Mouse (Mus musculus) limb, embryonic 10.5 days (tissue): ENCODE measurements around the gene Nmt1. TPM values are rescaled to one million over a fixed set of nuclear protein-coding genes. Genes with fewer than 3 reads are reported as not detected.

ENCODE experiments used
- DNase-seq: peaks from one replicate; pipeline ENCODE4 v3.0.0-alpha.2; 2017; ENCODE audit warnings: low spot score
- H3K27ac ChIP-seq: fragments of 300-500 bp; sonication (generic); 2 replicates; pipeline ENCODE4 v1.5.1; 2016; ENCODE audit warnings: mild to moderate bottlenecking
- H3K27me3 ChIP-seq: fragments of 300-500 bp; sonication (generic); 2 replicates; pipeline ENCODE4 v1.6.1; 2016; ENCODE audit warnings: low read depth, mild to moderate bottlenecking; ENCODE audit not compliant: poor library complexity, severe bottlenecking
- H3K36me3 ChIP-seq: fragments of 300-500 bp; sonication (generic); 2 replicates; pipeline ENCODE4 v1.6.1; 2016; ENCODE audit warnings: mild to moderate bottlenecking, moderate library complexity
- H3K4me1 ChIP-seq: fragments of 300-500 bp; sonication (generic); 2 replicates; pipeline ENCODE4 v1.6.1; 2016
- H3K4me3 ChIP-seq: fragments of 300-500 bp; sonication (generic); 2 replicates; pipeline ENCODE4 v1.5.1; 2016; ENCODE audit warnings: mild to moderate bottlenecking, moderate library complexity
- H3K9me3 ChIP-seq: fragments of 300-500 bp; sonication (generic); replicated peaks from 2 replicates; pipeline ENCODE4 v1.6.1; 2016; ENCODE audit warnings: mild to moderate bottlenecking
- WGBS: fragments of 180-500 bp; shearing (Covaris S2); methylation state at CpG from one replicate; pipeline ENCODE4 v1.1.7; 2016; 5-methylcytosine and 5-hydroxymethylcytosine counted together
- polyA plus RNA-seq: library from polyadenylated mRNA; unstranded; fragments of >200 nt; fragmentation: Nextera tagmentation; extraction: Ambion mirVana; gene quantifications from 2 replicates; pipeline ENCODE4 v1.2.1, GENCODE M21; 2016

The Nmt1 gene
- polyA plus RNA-seq, 1 experiment from 2014 or later = 60.5 TPM

- Histone ChIP-seq H3K27ac (no peak overlapping the region), H3K36me3 (peaks cover 98% of the 10 kb centered on the region), H3K4me3 (no peak overlapping the region), H3K4me1 (no peaks in the 10 kb centered on the region), H3K9me3 (no peaks in the 10 kb centered on the region), H3K27me3 (no peaks in the 10 kb centered on the region)
- no peak for DNase-seq
- WGBS = 96% methylated on average over 7 of the region's 7 CpGs
Observed at GRCm38 (mm10) chr11:103056636-103057035, 28.6 kb downstream of the Nmt1 start.

GRCm38 (mm10) chr11:103058499-103059085 is 30.6 kb downstream of the Nmt1 start:
- Histone ChIP-seq H3K4me1 (no peaks in the 10 kb centered on the region), H3K27ac (no peak overlapping the region), H3K9me3 (no peaks in the 10 kb centered on the region), H3K27me3 (no peaks in the 10 kb centered on the region), H3K36me3 (peaks cover 96% of the 10 kb centered on the region), H3K4me3 (no peak overlapping the region)
- DNase-seq = no peak
- WGBS = 82% methylated on average over 3 of the region's 3 CpGs

- H3K36me3 ChIP-seq = peaks cover 96% of the 10 kb centered on the region
Observed at GRCm38 (mm10) chr11:103066191-103067050, 38.4 kb downstream of the Nmt1 start.

GRCm38 (mm10) chr11:103067051-103067361 is 39.0 kb downstream of the Nmt1 start:
- no peaks in the 10 kb centered on the region for H3K9me3 ChIP-seq
- H3K4me3 ChIP-seq = no peak overlapping the region
- 93% methylated on average over 6 of the region's 6 CpGs for WGBS
- H3K4me1 ChIP-seq = no peaks in the 10 kb centered on the region
- no peaks in the 10 kb centered on the region for H3K27me3 ChIP-seq
- DNase-seq = no peak
- H3K36me3 ChIP-seq = peaks cover 95% of the 10 kb centered on the region
- H3K27ac ChIP-seq = no peak overlapping the region

More at GRCm38 (mm10) chr11:103066191-103067050, 38.4 kb downstream of the Nmt1 start:
- no peaks in the 10 kb centered on the region for H3K4me1 ChIP-seq
- WGBS = 96% methylated on average over 14 of the region's 14 CpGs
- H3K27ac ChIP-seq = no peak overlapping the region
- no peaks in the 10 kb centered on the region for H3K9me3 ChIP-seq
- no peaks in the 10 kb centered on the region for H3K27me3 ChIP-seq
- no peak for DNase-seq
- H3K4me3 ChIP-seq = no peak overlapping the region

GRCm38 (mm10) chr11:103067457-103068001 is 39.5 kb downstream of the Nmt1 start:
- Histone ChIP-seq H3K9me3 (no peaks in the 10 kb centered on the region), H3K27me3 (no peaks in the 10 kb centered on the region), H3K36me3 (peaks cover 90% of the 10 kb centered on the region), H3K4me1 (no peaks in the 10 kb centered on the region), H3K27ac (no peak overlapping the region), H3K4me3 (no peak overlapping the region)
- WGBS = 92% methylated on average over 8 of the region's 8 CpGs
- no peak for DNase-seq

GRCm38 (mm10) chr11:103068272-103068671 is 40.3 kb downstream of the Nmt1 start:
- WGBS = 94% methylated on average over 4 of the region's 4 CpGs
- Histone ChIP-seq H3K27ac (no peak overlapping the region), H3K4me3 (no peak overlapping the region), H3K36me3 (peaks cover 85% of the 10 kb centered on the region), H3K4me1 (no peaks in the 10 kb centered on the region), H3K9me3 (no peaks in the 10 kb centered on the region), H3K27me3 (no peaks in the 10 kb centered on the region)
- DNase-seq = no peak

GRCm38 (mm10) chr11:103068884-103069283 is 40.9 kb downstream of the Nmt1 start:
- Histone ChIP-seq H3K36me3 (peaks cover 79% of the 10 kb centered on the region), H3K4me1 (no peaks in the 10 kb centered on the region), H3K27me3 (no peaks in the 10 kb centered on the region), H3K27ac (no peak overlapping the region), H3K4me3 (no peak overlapping the region), H3K9me3 (no peaks in the 10 kb centered on the region)
- no peak for DNase-seq
- WGBS = 97% methylated on average over 11 of the region's 11 CpGs

GRCm38 (mm10) chr11:103069731-103070130 is 41.7 kb downstream of the Nmt1 start:
- Histone ChIP-seq H3K36me3 (peaks cover 70% of the 10 kb centered on the region), H3K9me3 (no peaks in the 10 kb centered on the region), H3K4me3 (no peak overlapping the region), H3K27me3 (no peaks in the 10 kb centered on the region; the same call in 1 of the 2 replicates), H3K4me1 (peaks cover 7% of the 10 kb centered on the region), H3K27ac (no peak overlapping the region)
- no peak for DNase-seq
- WGBS = 100% methylated on average over 2 of the region's 2 CpGs

- H3K36me3 ChIP-seq = peaks cover 65% of the 10 kb centered on the region
- no peak overlapping the region for H3K4me3 ChIP-seq
- no peaks in the 10 kb centered on the region for H3K9me3 ChIP-seq
- no peak overlapping the region for H3K27ac ChIP-seq
- peaks cover 11% of the 10 kb centered on the region for H3K4me1 ChIP-seq
- no peak for DNase-seq
- WGBS = 93% methylated on average over 10 of the region's 10 CpGs
- no peaks in the 10 kb centered on the region; the same call in 1 of the 2 replicates for H3K27me3 ChIP-seq
Observed at GRCm38 (mm10) chr11:103070322-103070880, 42.4 kb downstream of the Nmt1 start.

- DNase-seq = no peak
- H3K27me3 ChIP-seq = peaks cover 12% of the 10 kb centered on the region
- no peak overlapping the region for H3K27ac ChIP-seq
- 92% methylated on average over 7 of the region's 7 CpGs for WGBS
- H3K9me3 ChIP-seq = no peaks in the 10 kb centered on the region
- H3K36me3 ChIP-seq = peaks cover 33% of the 10 kb centered on the region
- no peak overlapping the region for H3K4me3 ChIP-seq
- peaks cover 11% of the 10 kb centered on the region for H3K4me1 ChIP-seq
Observed at GRCm38 (mm10) chr11:103073671-103074070, 45.7 kb downstream of the Nmt1 start.

- DNase-seq = no peak
- Histone ChIP-seq H3K27me3 (peaks cover 17% of the 10 kb centered on the region), H3K4me3 (no peak overlapping the region), H3K27ac (0 out of 2 replicates have a peak overlapping the region, but pooled peaks have one; percentile 44), H3K9me3 (no peaks in the 10 kb centered on the region), H3K4me1 (peaks cover 11% of the 10 kb centered on the region), H3K36me3 (peaks cover 27% of the 10 kb centered on the region)
- 55% methylated on average over 10 of the region's 10 CpGs for WGBS
Observed at GRCm38 (mm10) chr11:103074121-103074650, 46.2 kb downstream of the Nmt1 start.

- DNase-seq = no peak
- 18% methylated on average over 10 of the region's 10 CpGs for WGBS
- H3K4me1 ChIP-seq = peaks cover 11% of the 10 kb centered on the region
- H3K36me3 ChIP-seq = peaks cover 21% of the 10 kb centered on the region
- H3K27ac ChIP-seq = 0 out of 2 replicates have a peak overlapping the region, but pooled peaks have one; percentile 44
- no peaks in the 10 kb centered on the region for H3K9me3 ChIP-seq
- no peak overlapping the region for H3K4me3 ChIP-seq
- peaks cover 24% of the 10 kb centered on the region for H3K27me3 ChIP-seq
Observed at GRCm38 (mm10) chr11:103074796-103075323, 46.9 kb downstream of the Nmt1 start.
